Mouse (Mus musculus): ENCODE data around the gene Ctxn2.

Gene Ctxn2

GRCm38 (mm10) chr2:125192905-125193304 lies 56.4 kb downstream of the Ctxn2 start:
- no peak for DNase-seq (ENCODE audit: low read depth, low spot score)

- DNase-seq (ENCODE audit: low read depth, low spot score): no peak
Observed at GRCm38 (mm10) chr2:125196771-125197170, 60.3 kb downstream of the Ctxn2 start.
